Mouse (Mus musculus) MEL (cell line): ENCODE results near the gene Pfkfb3. TPM values are rescaled to one million over a fixed set of nuclear protein-coding genes. Genes with fewer than 3 reads are reported as not detected.
A peak's percentile ranks its signal among the peaks of the same experiment; 100 is the strongest.

ENCODE experiments used
- DNase-seq: peaks from one replicate; pipeline ENCODE4 v3.0.0; 2011; ENCODE audit warnings: low read depth, low spot score
- H3K27ac ChIP-seq: 2 replicates; pipeline ENCODE4 v1.5.1; 2012; ENCODE audit warnings: low read depth, mild to moderate bottlenecking, control low read depth, low read length, moderate library complexity; ENCODE audit not compliant: control insufficient read depth
- H3K27me3 ChIP-seq, 2 experiments: fragments of 150-350 bp in 1 of 2; sonication (generic) in 1 of 2; 2 replicates each; pipeline ENCODE4 v1.6.1; 2012; ENCODE audit warnings: low read length in 2 of 2, mild to moderate bottlenecking in 2 of 2, improper control_type of control experiment in 1 of 2, moderate library complexity in 1 of 2; ENCODE audit not compliant: insufficient read depth in 2 of 2, control insufficient read depth in 1 of 2
- H3K36me3 ChIP-seq, 2 experiments: 2 replicates each; pipeline ENCODE4 v1.6.1; 2012 to 2014; ENCODE audit warnings: low read length in 2 of 2, improper control_type of control experiment in 1 of 2, inconsistent platforms in 1 of 2, mild to moderate bottlenecking in 1 of 2; ENCODE audit not compliant: insufficient read depth in 2 of 2, control insufficient read depth in 1 of 2
- H3K4me1 ChIP-seq, 2 experiments: fragments of 150-350 bp in 1 of 2; sonication (generic) in 1 of 2; 2 replicates each; pipeline ENCODE4 v1.6.1; 2012; ENCODE audit warnings: low read length in 2 of 2, improper control_type of control experiment in 1 of 2, mild to moderate bottlenecking in 1 of 2; ENCODE audit not compliant: insufficient read depth in 2 of 2, control insufficient read depth in 1 of 2
- H3K4me3 ChIP-seq, 2 experiments: fragments of 150-350 bp in 1 of 2; sonication (generic) in 1 of 2; 2 replicates each; pipeline ENCODE4 v1.5.1; 2012; ENCODE audit warnings: low read depth in 2 of 2, low read length in 2 of 2, mild to moderate bottlenecking in 2 of 2, moderate library complexity in 2 of 2, control low read depth in 1 of 2, improper control_type of control experiment in 1 of 2; ENCODE audit not compliant: control insufficient read depth in 1 of 2, insufficient read depth in 1 of 2
- H3K79me2 ChIP-seq: 2 replicates; pipeline ENCODE4 v1.6.1; 2012; ENCODE audit warnings: mild to moderate bottlenecking, low read length, moderate library complexity; ENCODE audit not compliant: control insufficient read depth, poor library complexity, insufficient read depth
- H3K9ac ChIP-seq: 2 replicates; pipeline ENCODE4 v1.6.1; 2012; ENCODE audit warnings: low read depth, mild to moderate bottlenecking, control low read depth, low read length, moderate library complexity; ENCODE audit not compliant: control insufficient read depth, poor library complexity, severe bottlenecking
- H3K9me3 ChIP-seq: fragments of 150-350 bp; sonication (generic); replicated peaks from 2 replicates; pipeline ENCODE4 v1.6.1; 2012; ENCODE audit warnings: mild to moderate bottlenecking, low read length, improper control_type of control experiment, moderate library complexity; ENCODE audit not compliant: insufficient read depth
- ELF1 ChIP-seq: IDR thresholded peaks from 2 replicates; pipeline ENCODE4 v1.6.1; 2014; ENCODE audit warnings: low read depth, mild to moderate bottlenecking, inconsistent platforms, low read length, improper control_type of control experiment, moderate library complexity
- GATA1 ChIP-seq: IDR thresholded peaks from 2 replicates; pipeline ENCODE4 v1.6.1; 2011; ENCODE audit warnings: low read depth, low read length, improper control_type of control experiment
- HCFC1 ChIP-seq: IDR thresholded peaks from 2 replicates; pipeline ENCODE4 v1.6.1; 2012; ENCODE audit warnings: low read depth, mild to moderate bottlenecking, inconsistent platforms, low read length, improper control_type of control experiment, moderate library complexity
- KAT2A ChIP-seq: conservative IDR thresholded peaks from 2 replicates; pipeline ENCODE4 v1.6.1; 2012; ENCODE audit warnings: low read depth, low read length, improper control_type of control experiment, inconsistent platforms
- MAX ChIP-seq: IDR thresholded peaks from 2 replicates; pipeline ENCODE4 v1.6.1; 2011; ENCODE audit warnings: low read length, improper control_type of control experiment
- MYB ChIP-seq: IDR thresholded peaks from 2 replicates; pipeline ENCODE4 v1.6.1; 2011; ENCODE audit warnings: mild to moderate bottlenecking, low read depth, low read length, improper control_type of control experiment
- NRF1 ChIP-seq: IDR thresholded peaks from 2 replicates; pipeline ENCODE4 v1.6.1; 2014; ENCODE audit warnings: low read depth, mild to moderate bottlenecking, inconsistent platforms, low read length, improper control_type of control experiment, moderate library complexity; ENCODE audit not compliant: poor library complexity, insufficient read depth, severe bottlenecking
- POLR2A ChIP-seq, 2 experiments: IDR thresholded peaks; 2 replicates each; pipeline ENCODE4 v1.6.1; 2011 to 2012; ENCODE audit warnings: low read length in 2 of 2, mild to moderate bottlenecking in 2 of 2, control low read depth in 1 of 2, improper control_type of control experiment in 1 of 2, low read depth in 1 of 2, moderate library complexity in 1 of 2; ENCODE audit not compliant: control insufficient read depth in 1 of 2, insufficient read depth in 1 of 2, poor library complexity in 1 of 2
- POLR2AphosphoS2 ChIP-seq: IDR thresholded peaks from 2 replicates; pipeline ENCODE4 v1.6.1; 2011; ENCODE audit warnings: low read length, improper control_type of control experiment
- RAD21 ChIP-seq: IDR thresholded peaks from 2 replicates; pipeline ENCODE4 v1.6.1; 2011; ENCODE audit warnings: mild to moderate bottlenecking, low read depth, low read length, improper control_type of control experiment
- SIN3A ChIP-seq: IDR thresholded peaks from 2 replicates; pipeline ENCODE4 v1.6.1; 2012; ENCODE audit warnings: low read length, improper control_type of control experiment, inconsistent platforms
- TAL1 ChIP-seq: IDR thresholded peaks from 2 replicates; pipeline ENCODE4 v1.6.1; 2012; ENCODE audit warnings: mild to moderate bottlenecking, inconsistent platforms, low read length, moderate library complexity, mixed read lengths
- TBP ChIP-seq: IDR thresholded peaks from 2 replicates; pipeline ENCODE4 v1.8.0; 2011; ENCODE audit warnings: low read depth, low read length, improper control_type of control experiment
- TCF12 ChIP-seq: IDR thresholded peaks from 2 replicates; pipeline ENCODE4 v1.6.1; 2014; ENCODE audit warnings: low read depth, mild to moderate bottlenecking, inconsistent platforms, low read length, improper control_type of control experiment, moderate library complexity
- USF1 ChIP-seq: IDR thresholded peaks from 2 replicates; pipeline ENCODE4 v1.6.1; 2014; ENCODE audit warnings: low read depth, mild to moderate bottlenecking, inconsistent platforms, low read length, improper control_type of control experiment, moderate library complexity
- ZC3H11A ChIP-seq: IDR thresholded peaks from 2 replicates; pipeline ENCODE4 v1.6.1; 2012; ENCODE audit warnings: low read depth, mild to moderate bottlenecking, inconsistent platforms, low read length, improper control_type of control experiment
- ZKSCAN1 ChIP-seq: IDR thresholded peaks from 2 replicates; pipeline ENCODE4 v1.6.1; 2012; ENCODE audit warnings: low read depth, mild to moderate bottlenecking, inconsistent platforms, low read length, improper control_type of control experiment, moderate library complexity
- ZMIZ1 ChIP-seq: IDR thresholded peaks from 2 replicates; pipeline ENCODE4 v1.6.1; 2012; ENCODE audit warnings: low read depth, mild to moderate bottlenecking, inconsistent platforms, low read length, improper control_type of control experiment, moderate library complexity
- polyA plus RNA-seq, 2 experiments: library from polyadenylated mRNA; stranded (reverse) in 1 of 2; unstranded in 1 of 2; fragments of >175 nt in 1 of 2; fragments of >200 nt in 1 of 2; gene quantifications; 2 replicates each; pipeline versions ENCODE4 v1.2.1 to v1.2.4; 2012; ENCODE audit warnings: low replicate concordance in 2 of 2, low read depth in 1 of 2; ENCODE audit not compliant: insufficient read length in 2 of 2, insufficient read depth in 1 of 2, missing spikeins in 1 of 2
- total RNA-seq: library from RNA; depleted of rRNA; stranded (reverse); fragments of 300-350 nt; gene quantifications from 2 replicates; pipeline ENCODE4 v1.2.3, GENCODE M21; 2012

Gene Pfkfb3
- total and polyA plus RNA-seq, 3 experiments: 9.9 to 13.8 TPM; not detected in 1

DNA sequence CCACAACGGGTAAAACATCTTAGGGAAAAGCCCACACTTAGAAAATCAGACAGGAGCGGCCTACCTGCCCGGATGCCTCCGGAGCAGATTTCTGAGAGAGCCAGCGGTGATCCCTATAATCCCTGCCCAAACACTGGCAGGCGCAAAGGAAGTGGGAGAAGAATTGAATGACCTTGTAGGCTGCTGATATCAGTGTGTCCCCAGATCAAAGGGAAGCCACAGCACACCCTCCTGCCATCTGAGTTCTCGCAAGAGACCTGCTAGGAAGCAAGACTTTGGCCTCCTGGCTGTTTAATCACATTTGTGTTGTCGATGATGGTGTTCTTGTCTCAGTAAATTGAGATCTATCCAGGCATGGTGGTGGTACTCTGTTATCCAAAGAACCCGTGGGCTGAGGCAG lies 33.1 kb downstream of the Pfkfb3 start:
- H3K4me3 ChIP-seq: no peak overlapping the region
- no peak for DNase-seq
- H3K4me1 ChIP-seq: peaks cover 0 to 4% of the 10 kb centered on the region in 2 experiments; a peak in 1 of 4 replicates
- H3K9me3 ChIP-seq: no peaks in the 10 kb centered on the region
- H3K36me3 ChIP-seq: peaks cover 0 to 5% of the 10 kb centered on the region in 2 experiments; a peak in 1 of 4 replicates
- no peak overlapping the region for H3K27ac ChIP-seq
- H3K79me2 ChIP-seq: no peaks in the 10 kb centered on the region
- no peak overlapping the region for H3K9ac ChIP-seq
- TF ChIP-seq POLR2A (IDR thresholded peaks at IDR 0.05; ENCODE audit: control insufficient read depth in 1 of 2, insufficient read depth in 1 of 2, low read depth in 1 of 2, low read length in 2 of 2, poor library complexity in 1 of 2) (no peak), MAX (no peak), TCF12 (no peak), KAT2A (no peak), TAL1 (no peak), MYB (no peak), SIN3A (no peak), ZKSCAN1 (no peak), RAD21 (no peak), NRF1 (no peak), ZMIZ1 (no peak), USF1 (no peak), TBP (no peak), ZC3H11A (no peak), HCFC1 (no peak)
- no peaks in the 10 kb centered on the region for H3K27me3 ChIP-seq

DNA sequence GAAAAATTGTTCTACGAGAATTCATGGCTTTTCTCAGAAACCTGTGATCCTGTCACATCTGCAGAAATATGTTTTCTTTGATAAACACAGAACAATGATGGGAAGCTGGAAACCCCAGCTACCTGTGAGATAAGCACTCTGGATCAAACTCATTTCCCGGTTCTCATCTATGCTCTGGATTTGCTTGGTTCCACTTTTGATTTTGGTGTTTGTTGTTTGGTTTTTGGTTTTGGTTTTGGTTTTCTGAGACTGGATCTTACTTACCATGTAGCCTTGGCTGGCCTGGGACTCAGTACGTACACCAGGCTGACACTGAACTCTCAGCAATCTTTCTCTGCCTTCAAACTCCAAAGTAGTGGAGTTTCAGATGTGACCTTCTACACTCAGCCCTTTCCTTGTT lies 38.0 kb downstream of the Pfkfb3 start:
- DNase-seq: no peak
- H3K27me3 ChIP-seq: no peaks in the 10 kb centered on the region
- H3K27ac ChIP-seq: no peak overlapping the region
- H3K36me3 ChIP-seq: no peaks in the 10 kb centered on the region; a peak in 1 of 4 replicates
- H3K9ac ChIP-seq: no peak overlapping the region
- no peaks in the 10 kb centered on the region for H3K9me3 ChIP-seq
- no peak overlapping the region for H3K4me3 ChIP-seq
- TF ChIP-seq POLR2A (IDR thresholded peaks at IDR 0.05; ENCODE audit: control insufficient read depth in 1 of 2, insufficient read depth in 1 of 2, low read depth in 1 of 2, low read length in 2 of 2, poor library complexity in 1 of 2) (no peak), ELF1 (no peak), POLR2AphosphoS2 (no peak), GATA1 (0 out of 2 replicates have a peak, but pooled peaks have one; percentile 15)
- no peaks in the 10 kb centered on the region for H3K79me2 ChIP-seq
- H3K4me1 ChIP-seq: peaks cover 0 to 8% of the 10 kb centered on the region in 2 experiments; a peak in 2 of 4 replicates
